Mouse (Mus musculus): ENCODE data around the gene Epor.

DNA sequence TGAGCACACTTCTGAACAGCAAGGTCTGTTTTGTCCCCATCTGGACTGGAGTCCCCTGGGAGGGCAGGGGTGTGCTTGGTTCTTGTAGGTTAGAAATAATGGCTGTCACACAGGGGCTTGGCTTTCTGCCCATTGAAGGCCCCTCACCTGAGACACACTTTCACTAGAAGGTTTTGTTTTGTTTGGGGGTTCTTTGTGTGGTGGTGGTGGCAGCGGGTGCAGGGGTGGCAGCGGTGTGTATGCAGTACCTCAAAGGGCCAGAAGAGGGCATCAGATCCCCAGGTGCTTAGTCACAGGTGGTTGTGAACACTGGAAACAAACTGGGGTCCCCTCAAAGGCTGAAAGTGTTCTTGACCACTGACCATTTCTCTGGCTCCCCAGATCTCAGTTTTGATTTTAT lies 14.7 kb upstream of the Epor start:
- TF ChIP-seq GATA1 (IDR thresholded peaks at IDR 0.05; ENCODE audit: low read length) (no peak), TAL1 (IDR thresholded peaks at IDR 0.05; ENCODE audit: low read length) (no peak)

Measured in erythroblast, embryonic 14.5 days (primary cell).